Mouse (Mus musculus) MN1 (cell line): Measurements from ENCODE around the gene Zbtb21.
"Not testable (repeated sequence)": the region's sequence is repeated elsewhere in the genome, so short reads cannot be mapped to it uniquely, and the experiment has no call there.

Source experiments
- DNase-seq: peaks from one replicate; pipeline ENCODE4 v3.0.0-alpha.2; 2016; ENCODE audit warnings: low spot score

The Zbtb21 gene

GRCm38 (mm10) chr16:97946993-97947392 lies 15.4 kb downstream of the Zbtb21 start:
- DNase-seq: not testable (repeated sequence)

GRCm38 (mm10) chr16:97941844-97942243 lies 20.6 kb downstream of the Zbtb21 start:
- no peak for DNase-seq

GRCm38 (mm10) chr16:97940471-97940973 lies 21.9 kb downstream of the Zbtb21 start:
- DNase-seq: no peak

GRCm38 (mm10) chr16:97935815-97936214 lies 26.6 kb downstream of the Zbtb21 start:
- DNase-seq: no peak

- no peak for DNase-seq
Observed at GRCm38 (mm10) chr16:97930231-97930630, 32.2 kb downstream of the Zbtb21 start.

GRCm38 (mm10) chr16:97929520-97929919 lies 32.9 kb downstream of the Zbtb21 start:
- no peak for DNase-seq

GRCm38 (mm10) chr16:97927331-97927938 lies 35.0 kb downstream of the Zbtb21 start:
- DNase-seq: no peak

GRCm38 (mm10) chr16:97926381-97926780 lies 36.0 kb downstream of the Zbtb21 start:
- DNase-seq: no peak

- no peak for DNase-seq
Observed at GRCm38 (mm10) chr16:97925760-97926159, 36.7 kb downstream of the Zbtb21 start.

- DNase-seq: no peak
Observed at GRCm38 (mm10) chr16:97923700-97924099, 38.7 kb downstream of the Zbtb21 start.

- DNase-seq: no peak
Observed at GRCm38 (mm10) chr16:97922779-97923126, 39.7 kb downstream of the Zbtb21 start.

GRCm38 (mm10) chr16:97921961-97922778 lies 40.3 kb downstream of the Zbtb21 start:
- peak; percentile 88 for DNase-seq

- DNase-seq: no peak
Observed at GRCm38 (mm10) chr16:97920621-97921020, 41.8 kb downstream of the Zbtb21 start.

- no peak for DNase-seq
Observed at GRCm38 (mm10) chr16:97919793-97920192, 42.6 kb downstream of the Zbtb21 start.

- no peak for DNase-seq
Observed at GRCm38 (mm10) chr16:97912873-97913272, 49.5 kb downstream of the Zbtb21 start.

- no peak for DNase-seq
Observed at GRCm38 (mm10) chr16:97909356-97909755, 53.1 kb downstream of the Zbtb21 start.

- DNase-seq: no peak
Observed at GRCm38 (mm10) chr16:97907496-97907895, 54.9 kb downstream of the Zbtb21 start.

- no peak for DNase-seq
Observed at GRCm38 (mm10) chr16:97906337-97906736, 56.1 kb downstream of the Zbtb21 start.

- no peak for DNase-seq
Observed at GRCm38 (mm10) chr16:97905449-97905991, 56.9 kb downstream of the Zbtb21 start.

GRCm38 (mm10) chr16:97904035-97904434 lies 58.4 kb downstream of the Zbtb21 start:
- DNase-seq: no peak

- no peak for DNase-seq
Observed at GRCm38 (mm10) chr16:97897346-97898024, 64.9 kb downstream of the Zbtb21 start.
